Mouse (Mus musculus) stomach, postnatal 0 days (tissue): ENCODE results near the gene Bcl2l1.

Experiments
- CTCF ChIP-seq: IDR thresholded peaks from 2 replicates; pipeline ENCODE4 v1.5.1; 2016; ENCODE audit warnings: antibody characterized with exemption, low read depth, mild to moderate bottlenecking, moderate library complexity
- EP300 ChIP-seq: optimal IDR thresholded peaks from 2 replicates; pipeline ENCODE3; 2016; ENCODE audit warnings: antibody characterized with exemption

DNA sequence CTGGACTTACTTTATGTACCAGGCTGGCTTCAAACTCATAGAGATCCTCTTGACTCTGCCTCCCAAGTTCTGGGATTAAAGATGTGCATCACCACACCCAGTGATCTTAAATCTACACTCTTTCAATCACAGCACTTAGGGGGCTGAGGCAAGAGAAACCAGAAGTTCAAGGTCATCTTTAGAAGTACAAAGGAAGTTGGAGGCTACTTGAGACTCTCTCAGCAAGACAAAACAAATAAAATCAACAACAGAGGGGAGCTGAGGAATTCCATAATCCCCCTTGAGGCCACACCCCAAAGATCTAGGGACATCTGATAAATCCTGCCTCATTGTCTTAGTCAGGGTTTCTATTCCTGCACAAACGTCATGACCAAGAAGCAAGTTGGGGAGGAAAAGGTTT, 59.3 kb downstream of the Bcl2l1 start:
- TF ChIP-seq EP300 (no peak), CTCF (no peak)
